Mouse (Mus musculus): ENCODE data around the gene Itpkb. TPM values are rescaled to one million over a fixed set of nuclear protein-coding genes. Genes with fewer than 3 reads are reported as not detected.
"Not testable (repeated sequence)": the region's sequence is repeated elsewhere in the genome, so short reads cannot be mapped to it uniquely, and the experiment has no call there.

Itpkb gene
- polyA plus RNA-seq, 1 experiment from 2014 or later = 2.2 TPM

DNA sequence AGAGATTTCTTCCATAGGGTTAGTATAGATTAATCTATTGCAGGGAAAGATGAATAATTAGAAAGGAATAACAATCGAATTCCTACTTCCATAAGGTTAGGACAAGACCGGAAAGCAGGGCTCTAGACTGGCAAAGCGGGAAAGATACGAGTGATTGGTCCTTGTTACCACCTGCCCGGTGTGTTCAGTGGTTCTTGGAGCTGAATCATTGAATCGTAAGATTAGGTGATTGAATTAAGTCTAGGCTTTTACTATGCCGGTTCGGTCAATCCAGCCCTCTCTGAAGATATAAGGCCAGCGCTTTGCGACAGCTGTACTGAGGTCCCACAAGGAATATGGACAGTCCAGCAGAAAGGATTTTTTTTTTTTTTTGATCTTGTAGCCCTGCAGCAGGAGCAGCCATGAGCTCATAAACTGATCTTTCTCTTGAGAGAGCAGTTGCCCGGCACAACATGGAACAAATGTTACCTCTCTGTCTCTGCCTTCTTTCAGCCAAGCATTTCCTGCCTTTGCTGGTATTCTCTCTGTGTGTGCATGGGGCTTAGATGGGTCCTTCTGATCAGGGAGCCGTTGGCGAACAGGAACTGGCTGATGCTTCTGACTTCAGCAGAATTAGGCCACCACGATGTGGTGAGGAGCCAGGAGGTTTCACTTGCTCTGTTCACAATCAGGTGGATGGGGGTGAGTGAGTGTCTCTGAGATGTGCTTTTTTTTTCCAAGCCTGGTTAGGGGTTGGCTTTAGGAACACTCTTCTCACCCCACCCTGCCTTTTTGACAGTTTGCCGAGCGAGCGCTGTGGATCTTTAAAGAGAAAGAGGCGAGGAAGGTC lies 35.9 kb downstream of the Itpkb start:
- Histone ChIP-seq H3K27ac (replicated peaks) (no peak overlapping the region), H3K27me3 (ENCODE audit: low read depth, poor library complexity, severe bottlenecking) (peaks cover 12% of the 10 kb centered on the region; the same call in 1 of the 2 replicates), H3K4me3 (peak overlapping the region; percentile 61; the same call in 1 of the 2 replicates), H3K9me3 (replicated peaks) (no peaks in the 10 kb centered on the region), H3K4me1 (peaks cover 34% of the 10 kb centered on the region), H3K36me3 (no peaks in the 10 kb centered on the region)
- WGBS = 80% methylated on average over 18 of the region's 18 CpGs
- DNase-seq (ENCODE audit: low spot score) = no peak

DNA sequence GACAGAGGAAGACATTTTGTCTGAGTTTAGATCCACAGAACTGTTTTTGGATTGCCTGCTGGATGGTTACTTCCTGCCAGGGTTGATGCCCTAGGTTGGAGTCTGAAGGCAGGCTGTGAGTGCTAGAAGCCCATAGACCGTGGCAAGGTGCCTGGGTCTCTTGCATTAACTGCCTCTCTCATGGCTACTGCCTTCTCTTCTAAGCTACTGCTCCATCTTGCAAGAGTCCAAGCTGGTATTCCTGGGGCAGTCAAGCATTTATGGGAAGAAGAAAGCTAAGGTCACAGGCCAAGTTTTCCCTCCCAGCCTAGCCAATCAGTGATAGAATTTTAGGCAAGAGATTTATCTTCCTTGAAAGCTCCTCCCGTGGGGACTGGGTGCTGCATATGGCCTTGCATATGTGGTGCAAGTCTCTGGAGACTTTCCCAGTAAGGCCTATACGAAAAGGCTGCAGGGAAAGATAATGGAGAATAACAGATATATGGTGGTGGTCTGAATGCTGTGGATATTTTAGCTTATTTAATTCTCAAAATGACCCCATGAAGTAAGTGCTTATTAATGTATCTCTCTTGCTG lies 36.8 kb downstream of the Itpkb start:
- H3K9me3 ChIP-seq (replicated peaks) = no peaks in the 10 kb centered on the region
- 77% methylated on average over 3 of the region's 3 CpGs for WGBS
- H3K36me3 ChIP-seq = no peaks in the 10 kb centered on the region
- H3K27ac ChIP-seq (replicated peaks) = no peak overlapping the region
- H3K4me3 ChIP-seq = no peak overlapping the region
- peaks cover 34% of the 10 kb centered on the region for H3K4me1 ChIP-seq
- peaks cover 12% of the 10 kb centered on the region; the same call in 1 of the 2 replicates for H3K27me3 ChIP-seq (ENCODE audit: low read depth, poor library complexity, severe bottlenecking)
- DNase-seq (ENCODE audit: low spot score) = no peak

- DNase-seq (ENCODE audit: low spot score) = no peak
- H3K36me3 ChIP-seq = no peaks in the 10 kb centered on the region
- no peaks in the 10 kb centered on the region for H3K9me3 ChIP-seq (replicated peaks)
- H3K4me3 ChIP-seq = no peak overlapping the region
- no peak overlapping the region; the same call in 1 of the 2 replicates for H3K27ac ChIP-seq (replicated peaks)
- peaks cover 12% of the 10 kb centered on the region; the same call in 1 of the 2 replicates for H3K27me3 ChIP-seq (ENCODE audit: low read depth, poor library complexity, severe bottlenecking)
- peaks cover 34% of the 10 kb centered on the region for H3K4me1 ChIP-seq
- 77% methylated on average over 3 of the region's 3 CpGs for WGBS
These were observed 37.3 kb downstream of the Itpkb start for GRCm38 (mm10) chr1:180367626-180368025.

- WGBS = 87% methylated on average over 7 of the region's 7 CpGs
- Histone ChIP-seq H3K27me3 (ENCODE audit: low read depth, poor library complexity, severe bottlenecking) (peaks cover 12% of the 10 kb centered on the region; the same call in 1 of the 2 replicates), H3K4me1 (peaks cover 34% of the 10 kb centered on the region), H3K4me3 (no peak overlapping the region), H3K36me3 (no peaks in the 10 kb centered on the region), H3K27ac (replicated peaks) (no peak overlapping the region), H3K9me3 (replicated peaks) (no peaks in the 10 kb centered on the region)
- DNase-seq (ENCODE audit: low spot score) = no peak
These were observed 37.8 kb downstream of the Itpkb start for GRCm38 (mm10) chr1:180368112-180368511.

- Histone ChIP-seq H3K36me3 (no peaks in the 10 kb centered on the region), H3K9me3 (replicated peaks) (no peaks in the 10 kb centered on the region), H3K4me1 (peaks cover 34% of the 10 kb centered on the region), H3K27ac (replicated peaks) (no peak overlapping the region), H3K4me3 (no peak overlapping the region), H3K27me3 (ENCODE audit: low read depth, poor library complexity, severe bottlenecking) (peaks cover 12% of the 10 kb centered on the region; the same call in 1 of the 2 replicates)
- 81% methylated on average over 9 of the region's 9 CpGs for WGBS
- no peak for DNase-seq (ENCODE audit: low spot score)
These were observed 38.4 kb downstream of the Itpkb start for GRCm38 (mm10) chr1:180368646-180369045.

GRCm38 (mm10) chr1:180370858-180371652 lies 40.8 kb downstream of the Itpkb start:
- WGBS = 79% methylated on average over 10 of the region's 10 CpGs
- Histone ChIP-seq H3K4me3 (no peak overlapping the region), H3K36me3 (no peaks in the 10 kb centered on the region), H3K4me1 (peaks cover 10% of the 10 kb centered on the region), H3K27ac (replicated peaks) (no peak overlapping the region), H3K27me3 (ENCODE audit: low read depth, poor library complexity, severe bottlenecking) (peaks cover 10% of the 10 kb centered on the region; the same call in 1 of the 2 replicates), H3K9me3 (replicated peaks) (no peaks in the 10 kb centered on the region)
- no peak for DNase-seq (ENCODE audit: low spot score)

- not testable (repeated sequence) for H3K4me3 ChIP-seq; H3K36me3 ChIP-seq; H3K4me1 ChIP-seq; DNase-seq (ENCODE audit: low spot score); H3K9me3 ChIP-seq (replicated peaks); H3K27ac ChIP-seq (replicated peaks); H3K27me3 ChIP-seq (ENCODE audit: low read depth, poor library complexity, severe bottlenecking)
- WGBS = 86% methylated on average over 5 of the region's 5 CpGs
These were observed 42.0 kb downstream of the Itpkb start for GRCm38 (mm10) chr1:180372258-180372657.

DNA sequence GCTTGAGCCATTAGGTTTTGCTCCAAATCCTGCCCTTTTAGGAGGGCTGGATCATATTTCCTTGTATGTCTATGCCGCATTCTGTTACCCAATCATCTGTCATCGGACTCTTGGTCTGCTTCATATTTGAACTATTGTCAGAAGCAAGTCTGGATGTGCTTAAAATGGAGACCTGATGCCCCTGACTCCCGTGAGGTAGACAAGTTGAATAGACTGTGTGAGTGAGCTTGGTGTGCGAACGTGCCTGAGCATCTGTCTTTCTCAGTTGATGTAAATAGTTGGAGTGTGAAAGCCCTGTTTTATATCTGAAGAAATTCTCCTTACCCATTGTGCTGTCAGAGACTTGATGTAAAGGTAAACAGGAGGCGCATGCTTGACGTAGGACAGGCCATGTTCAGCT lies 46.3 kb downstream of the Itpkb start:
- no peaks in the 10 kb centered on the region for H3K36me3 ChIP-seq
- no peak overlapping the region for H3K27ac ChIP-seq (replicated peaks)
- 0 out of 2 replicates have a peak, but pooled peaks cover 3% of the 10 kb centered on the region for H3K4me1 ChIP-seq
- H3K4me3 ChIP-seq = no peak overlapping the region
- WGBS = 88% methylated on average over 7 of the region's 7 CpGs
- H3K27me3 ChIP-seq (ENCODE audit: low read depth, poor library complexity, severe bottlenecking) = no peaks in the 10 kb centered on the region
- DNase-seq (ENCODE audit: low spot score) = no peak
- H3K9me3 ChIP-seq (replicated peaks) = no peaks in the 10 kb centered on the region

GRCm38 (mm10) chr1:180379559-180379958 lies 49.3 kb downstream of the Itpkb start:
- H3K4me1 ChIP-seq = peaks cover 11% of the 10 kb centered on the region; the same call in 1 of the 2 replicates
- H3K36me3 ChIP-seq = no peaks in the 10 kb centered on the region
- no peaks in the 10 kb centered on the region for H3K27me3 ChIP-seq (ENCODE audit: low read depth, poor library complexity, severe bottlenecking)
- H3K27ac ChIP-seq (replicated peaks) = no peak overlapping the region
- DNase-seq (ENCODE audit: low spot score) = no peak
- H3K9me3 ChIP-seq (replicated peaks) = no peaks in the 10 kb centered on the region
- no peak overlapping the region for H3K4me3 ChIP-seq
- WGBS = 85% methylated on average over 3 of the region's 3 CpGs

GRCm38 (mm10) chr1:180382358-180382757 lies 52.1 kb downstream of the Itpkb start:
- WGBS = 72% methylated on average over 8 of the region's 8 CpGs
- H3K4me1 ChIP-seq = peaks cover 18% of the 10 kb centered on the region
- no peaks in the 10 kb centered on the region for H3K9me3 ChIP-seq (replicated peaks)
- H3K27me3 ChIP-seq (ENCODE audit: low read depth, poor library complexity, severe bottlenecking) = no peaks in the 10 kb centered on the region
- no peak overlapping the region for H3K4me3 ChIP-seq
- DNase-seq (ENCODE audit: low spot score) = no peak
- H3K27ac ChIP-seq (replicated peaks) = no peak overlapping the region
- H3K36me3 ChIP-seq = no peaks in the 10 kb centered on the region

DNA sequence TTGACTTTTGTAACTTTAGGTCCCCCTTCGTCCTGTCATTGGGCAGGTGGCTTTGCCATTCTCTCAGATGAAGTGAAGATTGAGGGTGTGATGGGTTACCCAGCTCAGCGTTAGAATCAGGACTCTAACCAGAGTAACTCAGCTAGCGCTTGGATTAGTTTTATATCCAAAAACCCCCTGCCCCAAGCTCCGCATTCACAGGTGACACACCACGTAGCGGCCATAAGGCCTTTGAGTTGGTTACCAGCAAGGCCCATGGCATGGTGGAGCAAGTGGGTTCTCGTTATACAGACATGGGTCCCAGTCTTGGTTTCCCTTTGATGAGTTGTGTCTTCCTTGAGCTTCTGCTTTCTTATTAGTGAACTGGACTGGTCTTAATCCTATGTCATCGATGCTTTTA lies 53.6 kb downstream of the Itpkb start:
- 92% methylated on average over 8 of the region's 8 CpGs for WGBS
- no peaks in the 10 kb centered on the region for H3K9me3 ChIP-seq (replicated peaks)
- DNase-seq (ENCODE audit: low spot score) = no peak

GRCm38 (mm10) chr1:180384486-180384885 lies 54.2 kb downstream of the Itpkb start:
- Histone ChIP-seq H3K4me3 (no peak overlapping the region), H3K9me3 (replicated peaks) (no peaks in the 10 kb centered on the region), H3K4me1 (peaks cover 27% of the 10 kb centered on the region), H3K36me3 (no peaks in the 10 kb centered on the region), H3K27ac (replicated peaks) (no peak overlapping the region), H3K27me3 (ENCODE audit: low read depth, poor library complexity, severe bottlenecking) (no peaks in the 10 kb centered on the region)
- no peak for DNase-seq (ENCODE audit: low spot score)
- WGBS = 70% methylated on average over 10 of the region's 10 CpGs

More for the DNA sequence above, 53.6 kb downstream of the Itpkb start:
- H3K27ac ChIP-seq (replicated peaks) = no peak overlapping the region
- no peaks in the 10 kb centered on the region for H3K36me3 ChIP-seq
- peaks cover 27% of the 10 kb centered on the region for H3K4me1 ChIP-seq
- no peak overlapping the region for H3K4me3 ChIP-seq
- no peaks in the 10 kb centered on the region for H3K27me3 ChIP-seq (ENCODE audit: low read depth, poor library complexity, severe bottlenecking)

All from midbrain, embryonic 10.5 days (tissue).